Mouse (Mus musculus) erythroblast, embryonic 14.5 days (primary cell): ENCODE measurements around the gene Hoxc4.

ENCODE experiments used
- GATA1 ChIP-seq: IDR thresholded peaks from 2 replicates; pipeline ENCODE4 v1.6.1; 2012; ENCODE audit warnings: low read length, inconsistent platforms, mixed read lengths
- TAL1 ChIP-seq: IDR thresholded peaks from 3 replicates; pipeline ENCODE4 v1.6.1; 2012; ENCODE audit warnings: low read length, inconsistent platforms, mixed read lengths

DNA sequence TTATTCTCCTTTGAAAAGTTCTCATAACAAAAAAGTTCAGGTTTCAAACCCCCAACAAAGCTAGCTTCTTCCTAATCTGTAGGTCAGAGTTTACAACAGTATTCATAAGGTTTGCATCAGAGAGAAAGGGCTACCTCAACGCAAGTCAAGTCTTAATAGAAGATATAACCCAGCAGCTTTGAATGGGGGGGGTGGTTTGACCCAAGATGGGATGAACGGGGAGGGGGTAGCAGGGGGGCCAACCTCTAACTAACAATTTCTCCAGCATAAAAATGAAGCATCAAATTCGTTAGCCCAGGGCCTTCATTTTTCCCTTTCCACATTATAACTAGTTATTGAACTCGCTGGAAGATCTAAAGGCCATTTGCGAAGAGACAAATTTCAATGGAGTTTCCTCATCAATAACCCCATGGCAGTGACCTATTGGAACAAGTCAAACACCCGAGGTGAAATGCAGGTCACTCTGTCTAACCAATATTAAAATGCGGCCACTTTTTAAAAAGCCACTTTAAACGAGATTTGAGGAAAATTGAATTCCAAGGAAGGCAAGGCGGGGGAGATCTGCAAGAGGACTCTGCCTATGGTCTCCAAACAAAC is 10.3 kb downstream of the Hoxc4 start:
- TF ChIP-seq GATA1 (no peak), TAL1 (no peak)
